Mouse (Mus musculus) megakaryocyte-erythroid progenitor cell, adult 5-6 weeks (primary cell): ENCODE measurements around the gene Dgkq. TPM values are rescaled to one million over a fixed set of nuclear protein-coding genes. Genes with fewer than 3 reads are reported as not detected.
"Not testable (repeated sequence)": the region's sequence is repeated elsewhere in the genome, so short reads cannot be mapped to it uniquely, and the experiment has no call there.

Source experiments
- ATAC-seq: replicated peaks from 2 replicates; pipeline ENCODE4 v1.8.0; 2016; ENCODE audit warnings: mild to moderate bottlenecking, inconsistent platforms; ENCODE audit not compliant: severe bottlenecking, poor library complexity, low FRiP score, low TSS enrichment
- total RNA-seq, 2 experiments: library from RNA; stranded (forward) in 1 of 2; stranded (reverse) in 1 of 2; fragments of 200-1000, 215-1000 nt in 1 of 2; fragments of >200 nt in 1 of 2; fragmentation: Nextera tagmentation in 1 of 2; gene quantifications; 2 replicates each; pipeline ENCODE4 v1.2.3; 2014 to 2017

Dgkq gene
- total RNA-seq, 2 experiments from 2014 or later = 10.5 to 24.7 TPM

GRCm38 (mm10) chr5:108659698-108660631 is 9.5 kb downstream of the Dgkq start, which contains the start of gene Idua:
Gene Idua (plus strand): TSS chr5:108660331.
- ATAC-seq = peak; percentile 51

GRCm38 (mm10) chr5:108658611-108659010 is 10.9 kb downstream of the Dgkq start:
- ATAC-seq = no peak

- ATAC-seq = no peak
Observed at GRCm38 (mm10) chr5:108657406-108657805, 12.1 kb downstream of the Dgkq start.

GRCm38 (mm10) chr5:108655891-108656650 is 13.4 kb downstream of the Dgkq start:
- ATAC-seq = no peak

- no peak for ATAC-seq
Observed at GRCm38 (mm10) chr5:108655381-108655780, 14.1 kb downstream of the Dgkq start.

GRCm38 (mm10) chr5:108654444-108654990 is 15.0 kb downstream of the Dgkq start:
- no peak for ATAC-seq

- ATAC-seq = no peak
Observed at GRCm38 (mm10) chr5:108653341-108653740, 16.1 kb downstream of the Dgkq start.

- ATAC-seq = peak; percentile 79
Observed at GRCm38 (mm10) chr5:108651823-108652222, 17.6 kb downstream of the Dgkq start.

- ATAC-seq = no peak
Observed at GRCm38 (mm10) chr5:108651136-108651720, 18.2 kb downstream of the Dgkq start.

GRCm38 (mm10) chr5:108650341-108650740 is 19.1 kb downstream of the Dgkq start:
- ATAC-seq = no peak

- no peak for ATAC-seq
Observed at GRCm38 (mm10) chr5:108648937-108649576, 20.4 kb downstream of the Dgkq start.

GRCm38 (mm10) chr5:108647820-108648465 is 21.5 kb downstream of the Dgkq start:
- no peak for ATAC-seq

GRCm38 (mm10) chr5:108647311-108647710 is 22.2 kb downstream of the Dgkq start:
- ATAC-seq = no peak

GRCm38 (mm10) chr5:108646343-108646660 is 23.2 kb downstream of the Dgkq start:
- ATAC-seq = no peak

GRCm38 (mm10) chr5:108645651-108646342 is 23.7 kb downstream of the Dgkq start:
- no peak for ATAC-seq

GRCm38 (mm10) chr5:108643674-108644073 is 25.8 kb downstream of the Dgkq start:
- no peak for ATAC-seq

- no peak for ATAC-seq
Observed at GRCm38 (mm10) chr5:108636172-108636571, 33.3 kb downstream of the Dgkq start.

GRCm38 (mm10) chr5:108634088-108634487 is 35.4 kb downstream of the Dgkq start:
- ATAC-seq = not testable (repeated sequence)
